Mouse (Mus musculus): ENCODE results near the gene Cisd2.

Gene Cisd2

DNA sequence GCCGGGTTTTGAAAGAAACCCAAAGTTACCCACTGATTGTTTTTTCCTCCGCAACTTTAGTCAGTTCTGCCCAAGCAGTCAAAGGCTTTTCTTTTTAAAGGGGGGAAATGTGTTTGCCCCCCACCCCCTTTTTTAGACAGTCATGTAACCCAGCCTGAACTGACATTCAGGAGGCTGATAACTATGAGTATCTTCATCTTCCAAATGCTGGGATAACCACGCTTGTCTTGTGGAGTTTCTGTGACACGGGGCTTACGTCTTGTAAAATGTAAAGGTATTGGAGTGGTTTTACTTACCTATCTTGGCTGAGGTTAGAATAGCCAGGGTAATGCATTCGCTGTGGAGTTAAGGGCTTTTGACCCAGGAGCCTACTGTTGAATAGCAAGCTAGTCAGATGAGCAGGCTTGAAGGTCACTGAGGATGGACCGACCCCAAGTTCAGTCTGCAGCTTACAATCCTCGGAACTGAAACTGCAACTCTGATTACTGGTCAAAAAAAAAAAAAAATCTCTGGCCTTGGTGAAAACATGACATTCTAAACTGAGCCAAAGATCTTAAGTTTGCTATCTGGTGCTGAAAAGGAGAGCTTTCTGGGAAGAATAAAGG lies at the start of gene Cisd2:
Cisd2 (minus strand) TSS at position 318 of the 605 bp plus-strand sequence.
- no peak for DNase-seq (ENCODE audit: low read depth, low spot score)

DNA sequence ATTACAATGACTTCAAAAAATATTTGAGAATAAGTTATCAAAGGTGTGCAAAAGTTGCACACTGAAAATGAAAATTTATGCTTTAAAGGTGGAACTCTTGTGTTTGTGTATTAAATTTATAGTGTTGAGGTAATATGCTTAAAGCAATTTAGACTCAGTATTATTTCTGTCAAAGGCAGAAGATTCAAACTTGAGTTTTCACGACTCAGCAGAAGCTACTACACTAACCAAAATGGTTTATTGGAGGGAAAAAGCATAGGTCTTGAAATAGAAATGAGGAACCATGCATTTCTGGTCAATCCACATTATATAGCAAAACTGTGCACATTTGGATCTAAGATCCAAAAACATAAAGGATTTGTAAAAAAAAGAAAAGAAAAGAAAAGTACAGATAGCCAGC lies 47.1 kb upstream of the Cisd2 start:
- DNase-seq (ENCODE audit: low read depth, low spot score): no peak

DNA sequence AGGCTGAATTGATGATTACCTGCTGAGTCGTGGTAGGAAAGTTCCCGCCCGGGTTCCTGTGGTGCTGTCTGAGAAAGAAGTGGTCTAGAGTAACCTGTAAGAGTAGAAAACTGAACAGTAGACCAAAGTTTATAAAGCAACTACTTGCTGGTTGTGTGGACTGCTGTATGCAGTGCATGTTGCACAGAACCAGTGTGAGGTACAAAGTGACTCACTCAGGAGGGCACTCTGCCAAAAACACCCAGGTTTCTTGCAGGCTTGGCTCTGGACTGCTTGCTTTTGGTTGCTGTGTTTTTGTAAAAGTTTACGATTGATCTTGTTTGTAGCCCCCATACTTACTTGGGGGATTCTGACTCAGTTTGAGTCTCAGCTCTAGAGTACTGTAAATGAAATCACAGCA lies 46.2 kb upstream of the Cisd2 start:
- peak; percentile 50 for DNase-seq (ENCODE audit: low read depth, low spot score)

DNA sequence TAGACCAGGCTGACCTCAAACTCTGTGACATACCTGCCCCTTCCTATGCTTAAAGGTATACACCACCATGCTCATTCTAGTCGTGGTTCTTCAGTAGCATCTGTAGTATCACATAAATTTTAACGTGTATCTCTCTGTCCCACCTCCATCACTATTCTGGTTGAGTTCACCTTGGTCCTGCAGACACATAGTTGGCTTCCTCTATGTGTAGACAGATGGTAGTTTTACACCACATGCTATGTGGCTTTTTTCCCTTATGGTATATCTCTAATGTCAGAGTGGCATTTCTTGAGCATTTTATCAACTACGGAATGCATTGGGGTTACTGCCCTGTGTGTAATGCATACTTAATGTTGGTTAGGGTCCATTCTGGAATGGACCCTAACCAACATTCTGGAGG lies 45.4 kb upstream of the Cisd2 start:
- no peak for DNase-seq (ENCODE audit: low read depth, low spot score)

DNA sequence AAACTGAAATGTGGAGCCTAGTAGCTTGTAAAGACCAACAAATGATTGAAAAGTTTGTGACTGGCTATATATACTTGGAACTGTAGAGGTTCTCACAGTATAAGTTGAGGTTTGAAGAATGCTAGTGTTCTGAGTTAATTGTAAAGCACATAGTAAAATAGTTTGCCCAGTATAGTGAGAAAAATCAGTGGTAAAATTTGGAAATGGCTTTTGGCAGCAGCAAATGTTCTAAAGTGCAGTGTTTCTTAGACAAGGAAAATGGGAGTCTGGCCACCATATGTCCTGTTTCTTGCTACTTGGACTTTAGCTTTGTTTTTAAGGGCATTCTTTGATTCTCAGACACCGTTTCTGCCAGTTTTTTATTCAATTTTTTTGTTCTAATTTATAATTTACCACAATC lies 44.7 kb upstream of the Cisd2 start:
- DNase-seq (ENCODE audit: low read depth, low spot score): no peak

DNA sequence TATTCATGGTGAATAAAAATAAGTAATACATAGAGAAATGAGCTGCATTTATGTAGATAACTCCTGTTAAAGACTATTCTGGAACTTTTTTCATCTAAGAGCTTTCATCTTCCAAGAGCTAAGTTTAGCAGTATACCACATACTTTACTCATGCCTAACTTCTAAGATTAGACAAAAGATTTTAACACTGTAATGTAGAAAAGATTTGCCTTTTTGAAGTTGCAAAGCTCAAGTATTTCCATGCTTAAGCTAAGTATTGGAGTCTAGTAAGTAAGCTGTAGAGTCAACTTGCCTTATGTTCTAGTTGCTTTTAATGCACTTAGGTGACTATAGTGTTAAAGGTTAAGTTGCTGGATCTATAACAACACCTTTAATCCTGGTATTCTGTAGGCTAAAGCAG lies 35.3 kb upstream of the Cisd2 start:
- no peak for DNase-seq (ENCODE audit: low read depth, low spot score)

DNA sequence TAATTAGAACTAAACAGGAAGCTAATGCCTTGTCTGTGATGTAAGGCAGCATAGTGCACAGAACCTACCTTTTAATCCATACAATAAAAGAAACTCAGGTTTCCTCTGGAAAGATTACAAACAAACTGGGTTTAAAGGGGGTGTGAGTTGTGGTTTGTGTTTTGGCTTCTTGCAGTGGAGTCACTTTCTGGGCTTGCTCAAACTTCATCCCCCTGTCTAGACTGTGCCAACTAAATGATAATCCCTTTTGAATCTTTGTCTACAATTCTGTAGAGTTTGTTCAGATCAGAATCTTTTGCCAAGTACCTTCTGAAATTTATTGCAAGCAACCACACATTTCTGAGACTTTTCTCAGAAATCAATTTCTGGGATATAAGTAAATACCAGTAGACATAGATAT lies 21.2 kb upstream of the Cisd2 start:
- no peak for DNase-seq (ENCODE audit: low read depth, low spot score)

DNA sequence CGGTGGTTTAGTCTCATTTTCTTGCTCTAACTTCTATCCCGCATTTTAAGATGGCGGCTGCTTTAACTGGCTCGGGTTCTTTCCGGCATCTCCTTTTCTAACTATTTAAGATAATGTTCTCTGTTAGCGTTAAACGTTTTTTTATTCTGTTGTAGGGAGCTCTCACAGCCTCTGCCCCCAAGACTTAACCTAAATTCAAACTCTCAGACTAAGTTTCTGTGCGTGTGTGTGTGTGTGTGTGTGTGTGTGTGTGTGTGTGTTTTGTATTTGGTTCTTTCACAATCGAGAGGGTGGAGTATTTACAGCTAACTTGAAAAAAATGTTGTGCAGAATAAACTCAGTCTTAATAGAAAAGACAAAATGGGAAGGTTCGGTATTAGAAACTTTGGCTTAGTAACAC lies 16.9 kb upstream of the Cisd2 start:
- DNase-seq (ENCODE audit: low read depth, low spot score): no peak

DNA sequence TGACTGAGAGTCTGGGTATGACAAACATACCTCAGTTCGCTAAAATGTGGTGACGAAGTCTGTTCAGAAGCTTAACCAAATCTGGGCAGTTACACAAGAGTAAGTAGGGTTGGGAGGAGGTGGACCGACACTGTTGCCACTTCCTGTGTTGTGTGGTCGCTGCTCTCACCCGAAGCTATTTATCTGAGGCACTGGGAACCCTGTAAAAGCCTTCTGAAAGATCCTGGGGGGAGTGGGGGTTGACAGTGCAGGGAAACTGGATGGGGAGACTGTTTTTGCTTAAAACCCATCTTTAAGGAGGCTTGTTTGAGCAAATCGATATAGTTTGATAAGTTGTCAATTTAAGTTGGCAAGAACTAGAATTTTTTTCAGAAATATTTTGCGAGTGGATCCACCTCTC lies 16.5 kb upstream of the Cisd2 start:
- peak; percentile 33 for DNase-seq (ENCODE audit: low read depth, low spot score)

DNA sequence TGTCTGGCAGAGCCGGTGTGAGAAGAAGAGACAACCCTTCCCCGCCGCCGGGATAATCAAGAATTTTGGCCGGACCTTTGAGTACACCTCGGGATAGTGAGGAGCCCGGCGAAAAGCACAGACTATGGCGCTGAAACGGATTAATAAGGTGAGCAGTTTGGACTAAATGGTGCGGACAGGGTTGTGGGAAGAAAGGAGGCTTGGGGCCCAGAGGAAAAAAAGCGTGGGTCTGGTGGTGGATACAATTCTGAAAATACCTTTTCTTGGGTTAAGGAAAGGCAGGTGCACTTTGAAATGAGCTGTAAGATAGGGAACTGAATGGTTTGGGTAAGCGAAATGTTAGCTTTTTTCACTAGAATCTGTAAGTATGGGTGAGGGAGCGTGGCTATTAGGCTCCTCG lies 15.9 kb upstream of the Cisd2 start:
- DNase-seq (ENCODE audit: low read depth, low spot score): no peak

DNA sequence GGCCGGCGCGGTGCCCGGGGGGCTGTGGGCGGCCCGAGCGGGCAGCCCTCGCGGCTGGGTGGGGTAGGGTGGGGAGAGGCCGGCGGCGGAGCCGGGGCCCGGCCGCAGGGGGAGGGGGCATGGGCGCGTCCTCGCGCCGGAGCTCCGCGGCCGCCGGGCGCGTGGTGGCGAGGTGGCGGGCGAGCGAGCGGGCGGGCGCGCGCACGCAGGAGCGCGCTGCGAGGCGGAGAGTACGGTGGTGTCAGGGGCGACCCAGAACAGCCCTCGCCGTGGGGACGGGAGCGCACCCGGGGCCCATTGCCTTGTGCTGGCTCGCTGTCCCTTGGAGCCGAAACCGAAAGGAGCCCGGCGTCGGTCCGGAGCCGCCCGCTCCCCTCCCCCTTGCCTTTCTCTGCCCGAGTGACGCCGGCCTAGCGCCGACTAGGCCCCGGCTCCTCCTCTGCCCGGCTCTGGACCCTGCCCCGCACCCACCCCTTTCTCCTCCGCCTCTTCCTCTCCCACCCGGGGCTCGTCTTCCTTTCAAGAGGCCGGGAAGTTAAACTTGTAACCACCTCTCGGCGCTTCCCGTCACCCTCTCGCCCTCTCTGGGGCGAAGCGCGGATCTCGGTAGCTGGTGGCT lies 15.3 kb upstream of the Cisd2 start:
- peak; percentile 80 for DNase-seq (ENCODE audit: low read depth, low spot score)

DNA sequence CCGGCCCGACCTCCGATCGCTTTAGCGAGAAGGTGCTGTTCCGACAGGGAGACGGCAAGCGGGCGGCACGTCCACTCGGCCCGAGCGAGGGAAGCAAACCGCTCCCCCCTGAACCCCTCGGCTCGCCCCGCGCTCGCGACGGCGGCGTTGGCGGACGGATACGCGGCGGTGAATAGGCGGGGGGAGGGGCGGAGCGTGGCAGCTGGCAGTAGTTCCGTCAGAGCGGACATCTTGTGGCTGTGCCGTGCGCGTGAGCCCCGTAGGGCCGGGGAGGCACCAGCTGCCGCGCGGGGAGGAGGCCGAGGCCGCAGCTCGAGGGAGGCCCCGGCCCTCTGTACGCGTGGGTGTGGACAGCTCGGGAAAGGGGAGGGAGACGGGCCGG lies 14.8 kb upstream of the Cisd2 start:
- peak; percentile 91 for DNase-seq (ENCODE audit: low read depth, low spot score)

DNA sequence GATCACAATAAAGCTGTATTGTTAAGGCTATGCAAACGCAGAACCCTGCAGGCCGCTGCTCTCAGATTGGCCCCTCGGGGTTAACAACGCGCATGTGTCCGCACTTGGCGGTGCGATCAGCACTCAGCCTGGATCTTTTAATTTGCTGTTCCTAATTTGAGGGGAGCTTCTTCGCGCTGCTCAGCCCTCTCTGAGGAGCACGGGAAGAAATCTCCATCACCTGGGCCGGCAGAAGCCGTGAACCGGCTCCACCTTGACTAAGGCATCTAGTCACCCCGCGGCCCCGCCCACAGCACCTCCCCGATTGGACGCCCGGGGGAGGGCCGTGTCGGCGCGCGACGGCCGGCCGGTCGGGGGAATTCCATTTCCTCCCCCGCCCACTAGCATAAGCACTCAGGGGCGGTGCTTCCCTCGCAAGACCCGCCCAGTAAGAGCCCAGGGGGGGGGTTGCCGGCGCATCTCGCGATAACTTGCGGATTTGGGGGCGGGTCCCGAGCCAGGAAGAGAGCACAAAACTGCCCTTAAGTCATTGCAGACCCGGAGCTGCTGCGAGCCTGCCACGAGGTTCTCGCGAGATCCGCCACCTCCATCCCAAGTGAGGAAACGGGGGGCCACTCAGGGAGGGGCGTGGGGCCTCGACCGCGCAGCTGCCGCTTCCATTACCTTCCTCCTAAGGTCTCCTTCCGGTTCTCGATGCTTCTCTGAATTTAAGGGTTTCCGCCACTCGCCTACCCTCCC lies 14.2 kb upstream of the Cisd2 start, which contains the start of gene Ube2d3:
Ube2d3 (plus strand) TSS at position 392 of the 738 bp plus-strand sequence.
- DNase-seq (ENCODE audit: low read depth, low spot score): peak; percentile 100

DNA sequence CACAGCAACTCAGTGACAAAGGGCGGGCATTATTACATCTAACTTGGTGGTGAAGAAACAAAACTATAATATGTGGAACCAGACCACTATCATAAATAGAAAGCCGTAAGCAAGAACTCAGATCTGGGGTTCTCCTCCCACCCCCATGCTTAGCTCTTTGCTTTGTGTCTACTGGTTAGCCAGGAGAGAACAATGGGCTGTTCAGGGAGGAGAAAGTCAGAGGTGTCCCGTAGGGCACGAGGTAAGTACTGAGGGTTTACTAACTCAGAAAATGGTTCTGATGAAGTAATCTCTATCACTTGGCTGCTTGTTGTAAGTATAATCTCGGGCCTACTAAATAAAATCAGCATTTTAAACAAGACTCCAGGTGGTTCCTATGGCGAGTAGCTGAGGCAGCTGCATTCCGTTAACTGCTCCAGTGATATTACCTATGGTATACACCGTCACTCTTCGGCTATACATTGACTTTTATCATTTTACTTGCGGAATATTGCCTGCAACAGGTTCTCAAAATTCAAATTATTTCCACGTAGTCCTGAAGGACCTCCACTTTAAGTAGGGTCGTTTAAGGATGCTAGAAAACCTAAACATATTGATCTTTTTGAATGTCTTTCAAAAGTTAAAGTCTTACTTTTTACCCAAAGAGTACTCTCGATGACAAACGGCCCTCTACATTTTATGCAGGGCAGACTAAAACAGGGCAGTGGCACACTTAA lies 13.3 kb upstream of the Cisd2 start:
- no peak for DNase-seq (ENCODE audit: low read depth, low spot score)

DNA sequence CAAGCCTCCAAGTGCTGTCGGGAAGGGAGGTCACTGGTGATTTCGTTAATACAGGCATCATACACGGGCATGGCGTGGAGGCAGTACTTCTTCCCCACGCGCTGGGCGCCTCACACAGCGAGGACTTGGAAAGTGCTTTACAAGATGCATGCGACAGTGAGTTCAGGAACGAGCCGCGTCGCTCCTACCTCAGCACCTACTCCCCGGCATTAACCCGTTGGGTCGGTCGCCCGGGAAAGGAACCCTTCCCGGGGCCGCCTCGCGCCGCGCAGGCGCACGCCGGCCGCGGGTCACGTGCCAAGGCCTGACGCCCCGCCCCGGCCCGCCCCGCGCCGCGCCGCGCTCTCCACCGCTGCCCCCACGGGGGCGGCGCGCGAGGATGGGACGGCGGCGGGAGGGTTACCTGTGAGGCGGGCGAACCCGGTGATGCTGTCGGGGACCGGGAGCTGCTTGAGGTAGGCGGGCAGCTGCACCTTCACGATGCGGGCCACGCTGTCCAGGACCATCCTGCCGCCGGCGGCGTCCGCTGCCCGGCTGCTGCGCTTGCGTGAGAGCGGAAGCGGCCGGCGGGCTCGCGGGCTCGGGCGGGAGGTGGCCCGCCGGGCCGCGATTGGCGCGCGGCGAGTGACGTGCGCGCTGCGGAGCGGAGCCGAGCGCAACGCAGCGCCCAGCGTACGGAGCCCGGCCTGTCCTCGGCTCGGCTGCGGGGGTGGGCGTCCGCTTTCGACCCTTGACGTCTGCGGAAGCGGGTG lies 693 bp downstream of the Cisd2 start:
- peak; percentile 88 for DNase-seq (ENCODE audit: low read depth, low spot score)

DNA sequence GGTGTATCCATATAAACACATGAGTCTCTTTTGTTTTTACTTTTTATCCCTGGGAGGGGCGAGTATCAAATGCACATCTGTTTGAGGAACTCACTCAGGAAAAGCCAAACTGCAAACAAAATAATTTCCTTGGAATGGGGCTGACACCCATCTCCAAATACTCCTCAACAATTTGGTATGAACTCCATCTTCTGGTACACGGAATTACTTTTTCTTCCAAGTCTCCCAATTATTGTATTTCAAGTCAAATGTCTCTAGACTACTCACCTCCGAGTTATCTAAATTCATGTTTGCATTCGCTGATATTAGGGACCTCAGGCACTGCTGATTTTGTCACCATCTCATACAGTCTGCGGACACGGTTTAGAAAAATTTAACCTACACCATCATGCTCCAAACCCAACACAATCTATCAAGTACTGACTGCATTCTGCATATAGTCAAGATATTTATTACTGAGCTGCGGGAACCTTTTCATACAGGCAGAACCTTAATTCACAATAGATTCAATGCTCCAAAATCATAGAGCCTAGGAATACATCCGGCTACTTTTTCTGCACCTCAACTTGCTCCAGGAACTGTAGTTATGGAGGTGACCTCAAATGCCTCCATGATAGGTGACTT lies 1.4 kb downstream of the Cisd2 start:
- DNase-seq (ENCODE audit: low read depth, low spot score): no peak

DNA sequence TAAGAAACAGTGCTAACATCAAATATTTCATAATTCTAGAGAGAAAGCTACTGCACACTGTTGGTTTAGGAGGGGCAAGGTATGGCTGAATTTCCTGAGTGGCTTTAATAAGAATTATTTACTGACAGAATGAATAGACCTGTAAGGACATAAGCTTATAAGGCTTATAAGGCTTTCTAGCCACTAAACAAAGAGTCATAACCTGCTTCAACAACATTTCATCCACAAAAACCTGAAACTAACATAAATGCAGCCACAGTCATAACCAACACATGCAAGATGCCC lies 2.5 kb downstream of the Cisd2 start:
- DNase-seq (ENCODE audit: low read depth, low spot score): no peak

DNA sequence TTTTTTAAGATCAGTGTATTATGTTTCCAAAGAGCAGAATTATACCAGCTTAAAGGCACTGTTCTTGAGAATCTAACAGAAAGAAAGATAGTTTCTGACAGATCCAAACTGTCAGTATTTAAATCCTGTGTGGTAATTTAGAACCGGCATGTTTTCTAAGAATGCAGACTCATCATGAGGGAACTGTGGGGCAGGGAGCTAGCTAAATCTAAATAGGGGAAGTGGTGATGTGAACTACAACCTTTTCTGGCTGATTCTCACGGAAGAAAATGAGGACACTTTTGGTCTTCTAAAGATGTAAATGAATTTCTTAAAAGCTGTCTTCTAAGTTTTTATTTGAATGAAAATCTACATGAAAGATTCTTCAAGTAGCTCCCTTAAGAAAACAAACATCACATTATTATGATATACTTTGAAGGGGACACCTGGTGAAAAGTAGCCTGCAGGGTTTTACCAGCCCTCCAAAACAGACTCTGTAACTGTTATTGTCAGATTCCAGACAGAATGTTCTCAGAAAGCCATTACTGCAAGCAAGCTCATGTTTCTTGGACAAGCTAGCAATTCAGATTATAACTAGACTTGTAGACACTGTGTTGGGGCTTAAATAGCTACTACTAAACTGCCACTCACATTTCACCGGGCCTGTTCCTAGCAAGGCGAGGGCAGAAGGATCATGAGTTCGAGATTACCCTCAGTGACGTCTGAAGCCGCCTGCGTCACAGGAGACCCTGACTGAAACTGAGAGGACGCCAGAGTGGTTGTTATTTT lies 3.0 kb downstream of the Cisd2 start:
- no peak for DNase-seq (ENCODE audit: low read depth, low spot score)

DNA sequence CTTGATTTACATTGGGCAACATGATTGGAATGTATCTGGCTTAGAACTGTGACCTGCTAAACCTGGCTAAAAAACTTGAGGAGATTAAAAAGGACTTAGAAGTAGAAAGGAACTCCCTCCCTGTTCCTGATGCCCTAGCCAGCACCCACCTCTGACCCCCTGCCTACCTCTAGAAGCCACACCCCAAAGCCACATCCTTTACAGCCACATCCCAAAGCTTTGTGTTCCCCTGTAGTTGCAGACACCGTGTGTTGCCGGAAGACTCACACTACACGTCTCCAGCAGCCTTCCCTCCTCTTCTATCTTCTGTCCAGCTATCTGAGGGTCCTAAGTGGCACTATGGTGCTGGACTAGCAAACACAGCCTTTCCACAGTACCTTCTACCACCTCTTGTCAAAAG lies 5.9 kb downstream of the Cisd2 start:
- no peak for DNase-seq (ENCODE audit: low read depth, low spot score)

DNA sequence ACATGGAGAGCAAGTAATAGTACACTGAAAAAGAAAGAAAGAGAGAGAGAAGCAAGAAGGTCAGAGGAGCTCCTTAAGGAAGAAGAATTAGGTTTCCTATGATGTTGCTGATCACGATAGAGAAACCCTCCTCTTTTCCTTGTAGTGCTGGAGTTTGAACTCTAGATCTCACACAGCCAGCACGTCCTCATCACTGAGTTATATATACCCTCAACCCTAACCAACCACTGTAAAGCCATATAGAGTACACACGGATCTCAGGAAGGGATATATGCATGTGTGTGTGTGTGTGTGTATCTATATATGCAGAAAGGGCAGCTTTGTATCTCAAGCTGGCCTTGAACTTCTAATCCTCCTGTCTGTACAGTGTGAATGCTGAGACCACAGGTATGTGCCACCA lies 6.5 kb downstream of the Cisd2 start:
- DNase-seq (ENCODE audit: low read depth, low spot score): no peak

DNA sequence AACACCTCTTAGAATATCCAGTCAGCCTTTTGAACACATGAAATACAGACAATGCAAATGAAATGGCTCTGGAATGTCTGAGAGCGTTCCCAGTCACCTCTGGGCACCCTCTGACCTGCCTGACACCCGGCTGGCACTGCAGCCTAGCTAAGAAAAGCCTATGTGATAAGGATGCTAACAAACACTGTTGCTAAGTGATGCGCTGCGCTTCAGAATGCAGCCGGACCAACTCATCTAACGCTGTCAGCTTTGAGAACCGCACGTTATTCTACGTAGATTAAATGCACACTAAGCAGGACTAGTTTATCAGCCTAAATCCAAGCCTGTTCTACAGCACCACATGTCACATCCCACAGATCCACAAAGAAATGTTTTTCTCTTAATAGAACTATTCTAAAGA lies 11.9 kb downstream of the Cisd2 start:
- DNase-seq (ENCODE audit: low read depth, low spot score): no peak

All from skeletal muscle tissue, adult 2 months (tissue).